In genomic region chr9:75546885-75547553, GRCm38 (mm10) we compare ENCODE assay signal across 9 mouse cellular contexts. TPM values are rescaled to one million over a fixed set of nuclear protein-coding genes. Genes with fewer than 3 reads are reported as not detected.
DNase-seq lines count a peak whose midpoint lies in the region; ATAC-seq lines count a peak whose summit lies in the region.
"Had no signal": no experiment of that assay in that cellular context is flagged by ENCODE, and none has a peak within 500 bp of the region (broad histone marks: within the 10 kb centered on the region; RNA-seq: fewer than 3 reads in every experiment).

No protein-coding gene starts in this region.

- ATAC-seq in intestine, embryonic 16.5 days, result peak; percentile 69
- peak; percentile 85; the same call in 1 of the 2 replicates for ATAC-seq in lung, embryonic 15.5 days (ENCODE audit: borderline replicate concordance, extremely low read depth, low FRiP score, low TSS enrichment)
- ATAC-seq in midbrain, embryonic 11.5 days (ENCODE audit: low FRiP score), result no peak

- no peaks in the 10 kb centered on the region for H3K27me3 ChIP-seq in intestine, embryonic 16.5 days (replicated peaks; ENCODE audit: control insufficient read depth, insufficient read depth, low read length)
- H3K27me3 ChIP-seq in lung, embryonic 15.5 days, result no peaks in the 10 kb centered on the region
- no peaks in the 10 kb centered on the region for H3K27me3 ChIP-seq in splenic B cell, adult 2 months (ENCODE audit: control insufficient read depth, insufficient read depth, low read length, poor library complexity, severe bottlenecking)
- H3K27me3 ChIP-seq in midbrain, embryonic 11.5 days (ENCODE audit: control insufficient read depth, insufficient read depth, low read length), result no peaks in the 10 kb centered on the region
- H3K27me3 ChIP-seq: neural tube, embryonic 13.5 days had no signal

- no peak overlapping the region for H3K4me2 ChIP-seq in intestine, embryonic 16.5 days (ENCODE audit: low read depth, low read length)
- peak overlapping the region; percentile 6; the same call in 1 of the 2 replicates for H3K4me2 ChIP-seq in lung, embryonic 15.5 days
- no peak overlapping the region for H3K4me2 ChIP-seq in midbrain, embryonic 11.5 days
- H3K4me2 ChIP-seq: neural tube, embryonic 13.5 days had no signal

- WGBS in intestine, embryonic 16.5 days, result 66% methylated on average over 12 of the region's 12 CpGs
- 36% methylated on average over 12 of the region's 12 CpGs for WGBS in lung, embryonic 15.5 days
- WGBS in midbrain, embryonic 11.5 days, result 89% methylated on average over 12 of the region's 12 CpGs

- H3K36me3 ChIP-seq in intestine, embryonic 16.5 days (ENCODE audit: control insufficient read depth, insufficient read depth, low read length), result no peaks in the 10 kb centered on the region
- no peaks in the 10 kb centered on the region for H3K36me3 ChIP-seq in lung, embryonic 15.5 days
- no peaks in the 10 kb centered on the region for H3K36me3 ChIP-seq in splenic B cell, adult 2 months (ENCODE audit: control insufficient read depth, insufficient read depth, low read length, poor library complexity, severe bottlenecking)
- H3K36me3 ChIP-seq in midbrain, embryonic 11.5 days (ENCODE audit: control insufficient read depth, insufficient read depth, low read length), result no peaks in the 10 kb centered on the region
- H3K36me3 ChIP-seq: neural tube, embryonic 13.5 days had no signal

- DNase-seq in thymus, adult 18-20 months, result peak; percentile 12 to 22
- DNase-seq in thymus, postnatal 36 days, result no peak
- peak; percentile 90 for DNase-seq in gastrocnemius, adult 18-20 months (ENCODE audit: low spot score)
- peak; percentile 76 for DNase-seq in splenic B cell, adult 2 months (ENCODE audit: low read depth, low spot score)
- no peak for DNase-seq in layer of hippocampus, adult 9-10 months (ENCODE audit: low spot score)
- DNase-seq in midbrain, embryonic 11.5 days (ENCODE audit: low spot score, missing footprints), result no peak

- no peak overlapping the region for H3K9ac ChIP-seq in intestine, embryonic 16.5 days (ENCODE audit: low read depth, low read length)
- H3K9ac ChIP-seq in lung, embryonic 15.5 days, result no peak overlapping the region
- H3K9ac ChIP-seq in midbrain, embryonic 11.5 days (ENCODE audit: low read length), result no peak overlapping the region
- H3K9ac ChIP-seq: neural tube, embryonic 13.5 days had no signal

- H3K9me3 ChIP-seq in intestine, embryonic 16.5 days (ENCODE audit: control insufficient read depth, low read length), result no peaks in the 10 kb centered on the region
- 0 out of 2 replicates have a peak, but pooled peaks cover 3% of the 10 kb centered on the region for H3K9me3 ChIP-seq in lung, embryonic 15.5 days
- no peaks in the 10 kb centered on the region; the same call in 1 of the 2 replicates for H3K9me3 ChIP-seq in midbrain, embryonic 11.5 days (ENCODE audit: control insufficient read depth, low read length)
- H3K9me3 ChIP-seq: neural tube, embryonic 13.5 days had no signal

- peaks cover 13% of the 10 kb centered on the region for H3K4me1 ChIP-seq in intestine, embryonic 16.5 days (ENCODE audit: control insufficient read depth, insufficient read depth, low read length)
- peaks cover 50% of the 10 kb centered on the region for H3K4me1 ChIP-seq in lung, embryonic 15.5 days
- no peaks in the 10 kb centered on the region for H3K4me1 ChIP-seq in midbrain, embryonic 11.5 days (ENCODE audit: control insufficient read depth, insufficient read depth, low read length)

- H3K4me3 ChIP-seq in intestine, embryonic 16.5 days (ENCODE audit: low read length), result no peak overlapping the region
- H3K4me3 ChIP-seq in lung, embryonic 15.5 days, result no peak overlapping the region
- H3K4me3 ChIP-seq in midbrain, embryonic 11.5 days (ENCODE audit: low read depth, low read length), result no peak overlapping the region
- H3K4me3 ChIP-seq: neural tube, embryonic 13.5 days had no signal

- H3K27ac ChIP-seq in intestine, embryonic 16.5 days (ENCODE audit: low read length), result no peak overlapping the region
- peak overlapping the region; percentile 69 for H3K27ac ChIP-seq in lung, embryonic 15.5 days
- H3K27ac ChIP-seq in midbrain, embryonic 11.5 days (ENCODE audit: low read depth, low read length), result no peak overlapping the region
- H3K27ac ChIP-seq: neural tube, embryonic 13.5 days had no signal

RNA-seq across cellular contexts. Expression of gene Tmod3, which starts 12.4 kb away (rescaled TPM):
- 10 to 100 TPM; 14.2 to 26.3 TPM for total RNA-seq in gastrocnemius, adult 18-20 months (2021)
- 102 and 104 TPM in 2 replicates for polyA plus RNA-seq in intestine, embryonic 16.5 days (2015; fragmentation: Nextera tagmentation; extraction: Ambion mirVana)
- polyA plus RNA-seq in lung, embryonic 15.5 days (2015; fragmentation: Nextera tagmentation; extraction: Ambion mirVana), result 155 and 160 TPM in 2 replicates
- 97.4 and 105 TPM in 2 replicates for polyA plus RNA-seq in midbrain, embryonic 11.5 days (2014; fragmentation: Nextera tagmentation; extraction: Ambion mirVana)

Comparison
In these comparisons a context has a peak if more than half of its experiments do, and no peak if none do; other contexts are left out.
1. DNase-seq: peak in thymus, adult 18-20 months (2 of 2), gastrocnemius, adult 18-20 months (single experiment) and splenic B cell, adult 2 months (single experiment); none in thymus, postnatal 36 days (0 of 2), layer of hippocampus, adult 9-10 months (single experiment) and midbrain, embryonic 11.5 days (single experiment).